Mouse (Mus musculus) forebrain, embryonic 11.5 days (tissue): ENCODE measurements at regions not wholly inside any gene's neighbourhood (a gene's known extent, or its start where the extent isn't known, plus 50 kb on each side); places are given as distances from the start of the nearest gene placed in this dataset.

Experiments
- ATAC-seq: fragments of 200-750 bp; cut with Nextera tagmentation; replicated peaks from 2 replicates; pipeline ENCODE4 v1.8.0; 2017; ENCODE audit warnings: moderate TSS enrichment; ENCODE audit not compliant: low FRiP score
- DNase-seq: peaks from one replicate; pipeline ENCODE4 v3.0.0-alpha.2; 2017; ENCODE audit warnings: low spot score
- H3K27ac ChIP-seq: fragments of 300-500 bp; sonication (generic); 2 replicates; pipeline ENCODE4 v1.5.1; 2014; ENCODE audit warnings: low read depth, low read length
- H3K27me3 ChIP-seq: fragments of 300-500 bp; sonication (generic); 2 replicates; pipeline ENCODE4 v1.6.1; 2014; ENCODE audit warnings: mild to moderate bottlenecking, low read length, mixed read lengths; ENCODE audit not compliant: control insufficient read depth, insufficient read depth
- H3K36me3 ChIP-seq: fragments of 300-500 bp; sonication (generic); 2 replicates; pipeline ENCODE4 v1.6.1; 2014; ENCODE audit warnings: mild to moderate bottlenecking, low read length, moderate library complexity, mixed read lengths; ENCODE audit not compliant: control insufficient read depth, insufficient read depth
- H3K4me1 ChIP-seq: fragments of 300-500 bp; sonication (generic); replicated peaks from 2 replicates; pipeline ENCODE4 v1.6.1; 2014; ENCODE audit warnings: low read length, mixed read lengths; ENCODE audit not compliant: control insufficient read depth, insufficient read depth
- H3K4me2 ChIP-seq: fragments of 300-500 bp; sonication (generic); 2 replicates; pipeline ENCODE4 v1.6.1; 2014; ENCODE audit warnings: low read depth, mild to moderate bottlenecking, low read length, moderate library complexity, mixed read lengths; ENCODE audit not compliant: severe bottlenecking
- H3K4me3 ChIP-seq: fragments of 300-500 bp; sonication (generic); 2 replicates; pipeline ENCODE4 v1.5.1; 2014; ENCODE audit warnings: low read depth, low read length
- H3K9ac ChIP-seq: fragments of 300-500 bp; sonication (generic); 2 replicates; pipeline ENCODE4 v1.6.1; 2014; ENCODE audit warnings: low read length
- H3K9me3 ChIP-seq: fragments of 300-500 bp; sonication (generic); 2 replicates; pipeline ENCODE4 v1.6.1; 2016; ENCODE audit warnings: low read length, mixed read lengths; ENCODE audit not compliant: control insufficient read depth
- WGBS: fragments of 180-500 bp; shearing (Covaris S2); extraction: QIAGEN DNeasy Blood & Tissue Kit; methylation state at CpG from one replicate; pipeline ENCODE4 v1.1.7; 2014; 5-methylcytosine and 5-hydroxymethylcytosine counted together

DNA sequence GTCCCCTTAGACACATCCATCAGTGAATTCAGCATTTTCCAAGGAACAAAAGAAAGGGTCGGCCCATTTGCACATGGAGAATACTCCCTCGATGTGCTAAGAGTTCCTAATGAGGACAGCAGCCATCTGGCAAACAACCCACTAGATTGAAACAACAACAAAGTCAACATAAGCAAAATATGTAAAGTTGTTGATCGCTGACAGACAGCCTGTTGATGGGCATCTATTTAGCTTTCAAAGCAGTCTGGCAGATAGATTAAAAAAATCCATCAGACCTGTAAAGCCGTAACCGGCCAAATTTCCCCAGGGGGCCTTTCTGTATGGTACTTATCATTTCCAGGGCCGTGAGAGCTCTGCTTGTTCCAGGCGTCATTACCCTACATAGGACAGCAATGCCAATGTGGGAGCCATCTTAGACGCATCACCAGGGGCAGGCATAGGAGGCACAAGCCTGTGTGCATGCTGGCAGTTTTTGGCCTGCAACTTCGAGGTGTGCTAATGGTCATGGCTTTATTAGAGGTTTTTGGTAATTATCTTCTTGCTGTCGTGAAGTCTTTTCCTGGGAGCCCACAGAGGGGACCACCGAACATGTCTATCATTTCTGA lies 85.7 kb downstream of the Gm11011 start:
- no peak overlapping the region for H3K9ac ChIP-seq
- DNase-seq (no peak), ATAC-seq (no peak)
- H3K27ac ChIP-seq, result no peak overlapping the region
- no peaks in the 10 kb centered on the region for H3K36me3 ChIP-seq
- no peak overlapping the region for H3K4me2 ChIP-seq
- H3K9me3 ChIP-seq, result no peaks in the 10 kb centered on the region
- 84% methylated on average over 11 of the region's 11 CpGs for WGBS
- peaks cover 7% of the 10 kb centered on the region for H3K4me1 ChIP-seq
- H3K4me3 ChIP-seq, result no peak overlapping the region
- no peaks in the 10 kb centered on the region for H3K27me3 ChIP-seq

DNA sequence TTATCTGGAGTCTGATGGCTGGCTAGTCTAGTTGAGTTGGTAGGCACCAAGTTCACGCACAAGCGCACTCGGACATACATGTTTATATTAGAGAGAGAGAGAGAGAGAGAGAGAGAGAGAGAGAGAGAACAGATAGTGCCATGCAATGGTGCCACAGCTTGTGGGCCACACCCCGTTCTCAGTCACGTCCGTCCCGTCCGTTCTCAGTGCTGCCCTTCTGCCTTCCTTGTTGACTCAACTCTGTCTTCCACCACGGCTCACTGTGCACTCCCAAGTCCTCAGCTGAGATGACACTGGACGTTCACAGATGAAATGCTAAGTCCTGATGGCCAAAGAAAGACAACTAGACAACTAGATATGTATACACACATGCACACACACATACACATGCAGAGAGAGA lies 92.2 kb downstream of the Gm11011 start:
- no peak for DNase-seq
- ATAC-seq, result no peak
- WGBS, result 87% methylated on average over 10 of the region's 10 CpGs
- Histone ChIP-seq H3K36me3 (no peaks in the 10 kb centered on the region), H3K4me3 (no peak overlapping the region), H3K9me3 (no peaks in the 10 kb centered on the region), H3K27ac (no peak overlapping the region), H3K4me1 (peaks cover 4% of the 10 kb centered on the region; the same call in 1 of the 2 replicates), H3K9ac (no peak overlapping the region), H3K27me3 (no peaks in the 10 kb centered on the region), H3K4me2 (no peak overlapping the region)

DNA sequence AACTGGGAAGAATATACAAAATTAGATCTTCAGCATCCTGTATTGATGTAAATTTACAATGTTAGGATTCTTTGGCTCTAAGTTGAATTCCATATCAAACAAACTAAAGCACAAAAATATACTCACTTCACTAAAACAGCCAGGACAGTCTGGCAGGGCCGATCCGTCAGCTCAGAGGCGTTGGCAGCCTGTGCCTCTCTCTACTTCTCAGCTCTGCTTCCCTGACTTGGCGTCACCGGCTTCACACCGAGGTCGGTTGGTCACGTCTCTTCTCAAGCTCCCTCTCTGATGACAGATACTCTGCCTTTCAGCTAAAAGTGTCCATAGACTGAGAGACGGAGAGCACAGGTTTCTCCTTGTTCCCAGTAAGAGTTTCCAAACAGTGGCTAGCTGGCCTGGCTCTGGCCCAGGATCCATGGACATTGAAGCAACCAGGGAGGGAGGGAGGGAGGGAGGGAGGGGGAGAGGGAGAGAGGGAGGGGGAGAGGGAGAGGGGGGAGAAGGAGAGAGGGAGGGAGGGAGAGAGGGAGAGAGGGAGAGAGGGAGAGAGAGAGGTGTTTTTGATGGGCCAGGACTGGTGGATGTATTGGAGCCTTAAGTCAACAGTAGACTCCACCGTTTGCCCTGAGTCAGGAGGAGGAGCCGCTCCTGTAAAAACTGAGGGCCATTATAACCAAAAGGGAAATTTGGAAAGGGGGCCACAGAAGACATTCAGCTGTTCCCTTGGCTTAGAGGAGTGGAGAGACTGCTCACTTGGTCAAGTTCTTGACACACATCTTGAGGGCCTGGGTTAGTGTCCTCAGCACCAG lies 92.8 kb downstream of the Gm11011 start:
- no peaks in the 10 kb centered on the region for H3K36me3 ChIP-seq
- H3K4me3 ChIP-seq, result no peak overlapping the region
- H3K27ac ChIP-seq, result no peak overlapping the region
- DNase-seq (no peak), ATAC-seq (no peak)
- 86% methylated on average over 11 of the region's 11 CpGs for WGBS
- H3K4me1 ChIP-seq, result peaks cover 4% of the 10 kb centered on the region; the same call in 1 of the 2 replicates
- no peaks in the 10 kb centered on the region for H3K9me3 ChIP-seq
- no peaks in the 10 kb centered on the region for H3K27me3 ChIP-seq
- H3K4me2 ChIP-seq, result no peak overlapping the region
- H3K9ac ChIP-seq, result no peak overlapping the region

DNA sequence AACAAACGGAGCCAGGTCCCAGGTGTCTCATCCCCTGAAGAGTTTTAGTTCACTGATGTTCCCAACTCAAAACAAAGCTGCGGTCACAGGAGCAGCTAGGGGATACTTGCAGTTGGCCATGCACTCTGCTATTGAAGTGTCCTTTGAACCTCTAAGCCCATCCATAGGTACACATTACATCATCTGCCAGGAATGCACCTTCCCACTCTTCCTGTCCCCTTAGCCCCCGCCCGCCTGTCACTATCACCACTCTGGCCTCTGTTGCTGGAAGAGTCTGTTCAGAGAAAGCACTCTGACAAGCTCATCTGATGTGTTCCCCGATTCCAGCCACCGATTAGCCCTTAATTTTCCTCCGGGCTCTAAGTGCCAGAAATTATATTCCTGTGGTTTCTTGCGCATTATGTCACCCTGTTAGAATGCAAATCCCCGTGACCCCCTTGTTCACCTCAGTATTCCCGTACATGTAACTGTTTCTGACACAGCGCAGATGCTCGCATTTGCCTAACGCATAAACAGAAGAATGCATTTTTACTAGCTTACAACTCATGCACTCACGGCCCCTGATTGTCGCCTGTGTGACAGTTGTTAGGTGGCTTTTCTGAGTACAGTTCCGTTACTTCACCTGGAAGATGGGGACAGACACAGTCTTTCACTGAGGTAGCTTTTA lies 93.8 kb downstream of the Gm11011 start:
- Histone ChIP-seq H3K9ac (no peak overlapping the region), H3K27ac (no peak overlapping the region), H3K9me3 (no peaks in the 10 kb centered on the region), H3K36me3 (no peaks in the 10 kb centered on the region), H3K27me3 (no peaks in the 10 kb centered on the region), H3K4me2 (no peak overlapping the region), H3K4me1 (peaks cover 4% of the 10 kb centered on the region; the same call in 1 of the 2 replicates), H3K4me3 (no peak overlapping the region)
- 75% methylated on average over 16 of the region's 16 CpGs for WGBS
- ATAC-seq (no peak), DNase-seq (no peak)

DNA sequence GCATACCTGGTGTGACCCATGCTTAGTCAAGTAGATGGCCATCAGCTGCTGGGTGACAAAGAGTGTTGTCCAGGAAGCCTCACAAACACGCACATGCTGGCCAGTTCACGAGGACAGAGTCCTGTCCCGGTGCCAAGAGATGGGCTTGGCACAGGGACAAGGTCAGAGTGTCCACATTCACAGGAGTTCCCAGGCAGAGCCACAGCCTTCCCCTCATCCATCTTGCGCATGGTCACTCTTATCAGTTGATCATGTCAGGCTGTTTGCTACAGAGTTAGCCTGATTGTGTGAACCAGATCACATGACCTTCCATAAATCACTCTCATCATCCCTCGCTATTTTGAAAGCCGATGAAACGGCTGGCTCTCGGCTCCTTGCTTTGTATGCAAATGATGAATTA lies 103.6 kb downstream of the Gm11011 start:
- no peak overlapping the region for H3K4me2 ChIP-seq
- no peaks in the 10 kb centered on the region for H3K4me1 ChIP-seq
- no peak overlapping the region for H3K4me3 ChIP-seq
- 95% methylated on average over 8 of the region's 8 CpGs for WGBS
- ATAC-seq, result no peak
- H3K36me3 ChIP-seq, result no peaks in the 10 kb centered on the region
- no peak overlapping the region for H3K27ac ChIP-seq
- DNase-seq, result no peak
- no peaks in the 10 kb centered on the region for H3K9me3 ChIP-seq
- H3K9ac ChIP-seq, result no peak overlapping the region
- no peaks in the 10 kb centered on the region for H3K27me3 ChIP-seq

DNA sequence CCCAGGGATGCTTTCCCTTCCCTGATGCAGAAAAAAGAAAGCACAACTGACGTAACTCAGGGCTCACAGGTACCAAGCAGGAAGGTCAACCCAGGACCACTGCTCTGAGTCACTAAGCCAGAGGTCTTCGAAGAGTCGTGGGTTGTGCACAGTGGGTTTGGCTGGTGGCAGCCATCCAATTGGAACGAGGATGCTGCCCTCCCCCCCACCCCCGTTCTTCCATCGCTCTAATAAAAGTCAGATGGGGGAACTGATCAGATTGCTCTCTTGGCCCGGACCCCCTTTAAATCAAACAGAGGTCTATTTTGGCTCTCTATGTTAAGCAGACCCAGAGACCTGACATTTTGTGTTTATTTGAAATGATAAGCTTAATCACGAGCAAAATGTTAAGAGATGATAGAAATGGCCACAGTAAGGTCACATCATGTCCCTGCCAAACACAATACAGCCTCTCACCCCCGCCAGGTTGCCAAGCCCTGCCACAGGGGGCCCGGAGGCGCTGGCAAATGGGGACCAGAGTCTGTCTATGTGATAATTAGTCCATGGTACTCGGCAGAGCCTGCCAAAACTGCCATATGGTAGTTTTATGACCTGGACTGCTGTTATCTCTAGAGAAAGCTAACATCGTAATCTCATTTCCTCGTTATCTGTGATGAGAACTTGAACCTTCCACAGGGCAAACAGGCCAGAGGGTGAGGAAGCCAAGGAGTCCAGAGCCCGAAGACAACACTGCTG lies 105.6 kb downstream of the Gm11011 start:
- no peak overlapping the region for H3K4me3 ChIP-seq
- no peak overlapping the region for H3K9ac ChIP-seq
- no peaks in the 10 kb centered on the region for H3K4me1 ChIP-seq
- H3K27me3 ChIP-seq, result no peaks in the 10 kb centered on the region
- ATAC-seq (no peak), DNase-seq (no peak)
- H3K9me3 ChIP-seq, result no peaks in the 10 kb centered on the region
- H3K27ac ChIP-seq, result no peak overlapping the region
- WGBS, result 70% methylated on average over 15 of the region's 15 CpGs
- no peak overlapping the region for H3K4me2 ChIP-seq
- no peaks in the 10 kb centered on the region for H3K36me3 ChIP-seq

DNA sequence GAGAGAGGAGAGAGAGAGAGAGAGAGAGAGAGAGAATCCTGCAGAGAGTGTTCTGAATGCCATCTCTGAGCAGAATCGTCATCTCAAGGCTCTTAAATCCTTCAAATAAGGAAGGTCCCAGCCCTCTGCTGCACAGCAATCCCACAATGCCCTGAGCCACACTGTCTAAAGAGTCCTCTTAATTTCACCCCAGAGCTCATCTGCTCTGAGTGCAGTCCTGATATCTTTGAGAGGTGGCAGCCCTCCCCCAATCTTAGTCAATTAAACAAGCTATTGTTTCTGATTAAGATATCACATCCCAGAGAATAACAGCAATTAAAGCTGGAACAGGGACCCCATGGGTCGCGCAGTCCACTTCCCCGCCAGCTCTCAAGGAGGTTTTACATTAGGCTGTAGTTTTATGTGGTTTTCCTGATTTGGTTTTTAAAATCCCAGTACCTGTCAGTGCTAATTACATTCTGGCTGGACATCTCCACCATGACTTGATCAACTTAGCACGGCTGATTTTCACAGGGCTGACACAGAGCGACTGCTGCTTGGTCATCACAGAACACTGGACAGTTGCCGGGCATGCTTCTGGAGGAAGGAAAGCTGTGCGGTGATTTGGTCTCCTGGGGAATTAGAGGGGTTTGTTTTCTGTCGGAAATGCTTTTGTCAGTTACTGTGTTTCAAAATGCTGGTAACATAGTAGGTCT lies 113.0 kb downstream of the Gm11011 start:
- Histone ChIP-seq H3K27ac (no peak overlapping the region), H3K4me1 (no peaks in the 10 kb centered on the region), H3K9me3 (no peaks in the 10 kb centered on the region), H3K4me2 (no peak overlapping the region), H3K4me3 (no peak overlapping the region), H3K27me3 (no peaks in the 10 kb centered on the region), H3K36me3 (no peaks in the 10 kb centered on the region), H3K9ac (no peak overlapping the region)
- ATAC-seq (no peak), DNase-seq (no peak)
- 48% methylated on average over 9 of the region's 9 CpGs for WGBS

DNA sequence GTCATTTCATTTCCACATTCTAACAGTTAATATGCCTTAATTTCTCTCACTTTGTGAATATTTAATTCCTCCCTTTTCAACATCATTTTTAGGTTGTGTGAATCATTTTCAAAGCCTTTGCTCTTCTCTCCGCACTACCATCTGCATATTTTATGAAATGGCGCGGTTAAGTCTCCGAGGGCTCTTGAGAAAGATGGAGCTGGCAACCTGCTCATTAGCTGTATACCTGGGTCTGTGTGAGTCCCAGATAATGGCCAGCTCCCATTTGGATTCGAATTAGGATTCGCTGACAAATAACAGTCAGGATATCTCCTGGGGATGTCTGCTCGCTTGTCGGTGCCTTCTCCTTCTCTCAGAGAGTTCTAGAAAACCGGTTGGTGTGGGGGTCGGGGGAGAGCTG lies 118.0 kb downstream of the Gm11011 start:
- H3K27me3 ChIP-seq, result no peaks in the 10 kb centered on the region
- H3K4me3 ChIP-seq, result no peak overlapping the region
- DNase-seq (no peak), ATAC-seq (no peak)
- no peak overlapping the region for H3K9ac ChIP-seq
- no peak overlapping the region for H3K4me2 ChIP-seq
- H3K4me1 ChIP-seq, result peaks cover 3% of the 10 kb centered on the region; the same call in 1 of the 2 replicates
- 86% methylated on average over 10 of the region's 10 CpGs for WGBS
- no peaks in the 10 kb centered on the region for H3K9me3 ChIP-seq
- H3K36me3 ChIP-seq, result no peaks in the 10 kb centered on the region
- no peak overlapping the region for H3K27ac ChIP-seq
